Mouse (Mus musculus) naive thymus-derived CD4-positive, alpha-beta T cell, adult 2 months (primary cell): ENCODE measurements at regions not wholly inside any gene's neighbourhood (a gene's known extent, or its start where the extent isn't known, plus 50 kb on each side); places are given as distances from the start of the nearest gene placed in this dataset.
A peak's percentile ranks its signal among the peaks of the same experiment; 100 is the strongest.

Experiments
- DNase-seq: peaks from one replicate; pipeline ENCODE4 v3.0.0-alpha.2; 2011; ENCODE audit warnings: low read depth

GRCm38 (mm10) chr17:13584394-13584793, 175.9 kb upstream of the Afdn start:
- DNase-seq: no peak

GRCm38 (mm10) chr17:13590240-13590837, 170.0 kb upstream of the Afdn start:
- peak; percentile 39 for DNase-seq
